Mouse (Mus musculus) megakaryocyte progenitor cell, adult 5-6 weeks (primary cell): ENCODE data around the gene Gm13306. TPM values are rescaled to one million over a fixed set of nuclear protein-coding genes. Genes with fewer than 3 reads are reported as not detected.
"Not testable (repeated sequence)": the region's sequence is repeated elsewhere in the genome, so short reads cannot be mapped to it uniquely, and the experiment has no call there.

Experiments used
- ATAC-seq: replicated peaks from 2 replicates; pipeline ENCODE4 v1.8.0; 2016; ENCODE audit warnings: mild to moderate bottlenecking, moderate TSS enrichment, inconsistent platforms; ENCODE audit not compliant: poor library complexity
- total RNA-seq, 2 experiments: library from RNA; stranded (forward) in 1 of 2; stranded (reverse) in 1 of 2; fragments of 157-497, 149-512 nt in 1 of 2; fragments of 200-1000 nt in 1 of 2; gene quantifications; 2 replicates each; pipeline versions ENCODE4 v1.2.3 to v1.2.4; 2015 to 2017

Gene Gm13306
- total RNA-seq (2015) (not detected in 2 replicates), total RNA-seq (2017) (not detected in 2 replicates)

- not testable (repeated sequence) for ATAC-seq
Measured at GRCm38 (mm10) chr4:42153136-42153535, at the start of gene Gm13306. Gm13306 (plus strand) TSS chr4:42153436.

GRCm38 (mm10) chr4:42114517-42114916, 38.7 kb upstream of the Gm13306 start, which contains the start of gene Gm13304:
Gm13304 (plus strand) TSS chr4:42114817.
- ATAC-seq = not testable (repeated sequence)

- not testable (repeated sequence) for ATAC-seq
Measured at GRCm38 (mm10) chr4:42168503-42168902, 15.3 kb downstream of the Gm13306 start, which contains the start of gene Gm13305. Gm13305 (minus strand) TSS chr4:42168603.

GRCm38 (mm10) chr4:42178243-42178642, 25.0 kb downstream of the Gm13306 start:
- ATAC-seq = not testable (repeated sequence)

- not testable (repeated sequence) for ATAC-seq
Measured at GRCm38 (mm10) chr4:42183234-42184197, 30.3 kb downstream of the Gm13306 start.

GRCm38 (mm10) chr4:42184324-42184979, 31.2 kb downstream of the Gm13306 start:
- ATAC-seq = not testable (repeated sequence)

- not testable (repeated sequence) for ATAC-seq
Measured at GRCm38 (mm10) chr4:42184980-42185372, 31.7 kb downstream of the Gm13306 start.

Other genes with a start within 250 kb of the Gm13306 start
- gene Gm21541, start 249.8 kb upstream of the Gm13306 start, total RNA-seq (2015) = not detected in 2 replicates
- gene Gm21541, start 249.8 kb upstream of the Gm13306 start, total RNA-seq (2017) = not detected in 2 replicates
- gene Gm20878, start 211.9 kb upstream of the Gm13306 start, total RNA-seq (2015) = 1.1 and 1.5 TPM in 2 replicates
- gene Gm20878, start 211.9 kb upstream of the Gm13306 start, total RNA-seq (2017) = 1.8 and 5.5 TPM in 2 replicates
- 0.22 TPM in 1 of 2 replicates, not detected in the other for gene Fam205a4, start 187.4 kb upstream of the Gm13306 start, total RNA-seq (2015)
- gene Fam205a4, start 187.4 kb upstream of the Gm13306 start, total RNA-seq (2017) = not detected in 2 replicates
- 0.52 TPM in 1 of 2 replicates, not detected in the other for gene Gm21093, start 118.7 kb upstream of the Gm13306 start, total RNA-seq (2015)
- gene Gm21093, start 118.7 kb upstream of the Gm13306 start, total RNA-seq (2017) = not detected in 2 replicates
- gene Gm3893, start 62.2 kb upstream of the Gm13306 start, total RNA-seq (2015) = not detected in 2 replicates
- gene Gm3893, start 62.2 kb upstream of the Gm13306 start, total RNA-seq (2017) = not detected in 2 replicates
- not detected in 2 replicates for gene Gm13304, start 38.6 kb upstream of the Gm13306 start, total RNA-seq (2015)
- not detected in 2 replicates for gene Gm13304, start 38.6 kb upstream of the Gm13306 start, total RNA-seq (2017)
- 0.34 TPM in 1 of 2 replicates, not detected in the other for gene Gm13305, start 15.2 kb downstream of the Gm13306 start, total RNA-seq (2015)
- gene Gm13305, start 15.2 kb downstream of the Gm13306 start, total RNA-seq (2017) = not detected in 2 replicates
- gene Gm10600, start 87.2 kb downstream of the Gm13306 start, total RNA-seq (2015) = not detected in 2 replicates
- gene Gm10600, start 87.2 kb downstream of the Gm13306 start, total RNA-seq (2017) = not detected in 2 replicates
- gene Ccl21b, start 102.3 kb downstream of the Gm13306 start, total RNA-seq (2015) = not detected in 2 replicates
- gene Ccl21b, start 102.3 kb downstream of the Gm13306 start, total RNA-seq (2017) = not detected in 2 replicates
- not detected in 2 replicates for gene Gm21953, start 140.8 kb downstream of the Gm13306 start, total RNA-seq (2015)
- gene Gm21953, start 140.8 kb downstream of the Gm13306 start, total RNA-seq (2017) = 1.8 TPM in 1 of 2 replicates, not detected in the other
- 0.10 TPM in 1 of 2 replicates, not detected in the other for gene Fam205a3, start 164.9 kb downstream of the Gm13306 start, total RNA-seq (2015)
- 0.07 TPM in 1 of 2 replicates, not detected in the other for gene Fam205a3, start 164.9 kb downstream of the Gm13306 start, total RNA-seq (2017)